Mouse (Mus musculus): ENCODE measurements around the gene Senp5. TPM values are rescaled to one million over a fixed set of nuclear protein-coding genes. Genes with fewer than 3 reads are reported as not detected.
"Not testable (repeated sequence)": the region's sequence is repeated elsewhere in the genome, so short reads cannot be mapped to it uniquely, and the experiment has no call there.

Gene Senp5
- polyA plus RNA-seq, 1 experiment, result 5.5 TPM

DNA sequence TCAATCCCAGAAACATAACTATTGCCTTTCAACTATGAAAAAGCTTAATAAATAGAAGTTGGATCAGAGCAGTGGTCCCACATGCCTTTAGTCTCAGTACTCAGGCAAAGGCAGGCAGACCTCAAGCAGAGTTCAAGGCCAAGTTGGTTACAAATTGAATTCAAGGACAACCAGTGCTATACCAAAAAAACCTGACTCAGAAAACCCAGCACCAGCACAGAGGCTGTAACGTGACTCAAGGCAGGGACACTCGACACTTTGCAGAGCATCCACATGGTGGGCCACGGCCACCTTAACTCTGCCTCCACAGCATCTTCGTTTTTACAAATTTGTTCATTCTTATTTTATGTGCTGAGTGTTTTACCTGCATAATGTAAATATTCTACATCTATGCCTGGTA lies 27.8 kb downstream of the Senp5 start:
- Histone ChIP-seq H3K4me1 (ENCODE audit: control insufficient read depth, insufficient read depth, low read length) (no peaks in the 10 kb centered on the region), H3K36me3 (ENCODE audit: control insufficient read depth, insufficient read depth, low read length) (peaks cover 2% of the 10 kb centered on the region), H3K27ac (ENCODE audit: insufficient read depth, low read depth, low read length) (no peak overlapping the region), H3K4me3 (ENCODE audit: insufficient read depth, low read depth, low read length) (no peak overlapping the region), H3K27me3 (replicated peaks; ENCODE audit: control insufficient read depth, insufficient read depth, low read length) (no peaks in the 10 kb centered on the region)
- DNase-seq, result no peak
- no peak for TF ChIP-seq POLR2A (IDR thresholded peaks at IDR 0.05; ENCODE audit: low read depth, low read length)
- no peak for TF ChIP-seq CTCF (conservative IDR thresholded peaks at IDR 0.05; ENCODE audit: insufficient read depth, insufficient read length, low read depth, low read length)
- 87% methylated on average over 4 of the region's 4 CpGs for WGBS

DNA sequence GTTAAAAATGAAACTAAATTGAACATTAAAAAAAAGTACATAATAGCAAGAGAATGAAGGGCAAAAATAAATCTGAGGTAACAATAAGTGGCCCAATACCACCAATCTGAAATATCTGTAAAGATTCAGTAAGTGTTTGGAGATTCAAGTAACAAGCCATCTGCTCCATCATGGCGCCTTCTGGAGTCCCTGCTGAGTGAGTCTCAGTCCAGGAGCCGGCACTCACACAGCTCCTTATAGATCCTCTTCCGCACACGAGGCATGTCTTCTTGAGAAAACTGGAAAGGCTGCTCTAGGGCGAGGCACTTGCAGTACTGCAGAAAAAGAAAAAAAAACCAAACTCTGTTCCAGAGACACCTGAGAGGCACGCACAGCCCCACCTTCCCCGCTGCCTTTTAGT lies 39.9 kb downstream of the Senp5 start:
- Histone ChIP-seq H3K36me3 (ENCODE audit: control insufficient read depth, insufficient read depth, low read length) (peaks cover 1% of the 10 kb centered on the region), H3K27ac (ENCODE audit: insufficient read depth, low read depth, low read length) (no peak overlapping the region), H3K4me1 (ENCODE audit: control insufficient read depth, insufficient read depth, low read length) (no peaks in the 10 kb centered on the region), H3K27me3 (replicated peaks; ENCODE audit: control insufficient read depth, insufficient read depth, low read length) (no peaks in the 10 kb centered on the region), H3K4me3 (ENCODE audit: insufficient read depth, low read depth, low read length) (no peak overlapping the region)
- no peak for TF ChIP-seq CTCF (conservative IDR thresholded peaks at IDR 0.05; ENCODE audit: insufficient read depth, insufficient read length, low read depth, low read length)
- no peak for TF ChIP-seq POLR2A (IDR thresholded peaks at IDR 0.05; ENCODE audit: low read depth, low read length)
- DNase-seq, result no peak
- 91% methylated on average over 7 of the region's 7 CpGs for WGBS

DNA sequence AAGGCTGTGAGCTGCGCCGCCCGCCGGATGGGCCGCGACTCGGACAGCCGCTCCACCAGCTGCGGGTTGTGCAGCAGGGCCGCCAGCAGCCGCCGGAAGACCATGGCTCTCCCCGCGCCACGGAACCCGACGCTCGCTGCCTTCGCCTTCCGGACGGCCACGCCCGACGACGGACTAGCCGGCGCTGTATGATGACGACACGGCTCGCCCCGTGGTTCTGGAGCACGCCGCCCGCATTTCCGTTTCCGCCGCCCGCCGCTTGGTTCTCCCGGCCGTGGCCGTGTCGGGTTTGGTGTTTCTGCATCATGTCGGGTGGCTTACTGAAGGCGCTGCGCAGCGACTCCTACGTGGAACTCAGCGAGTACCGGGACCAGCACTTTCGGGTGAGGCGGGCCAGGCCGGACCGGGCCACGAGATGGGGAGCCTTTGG lies 54.7 kb downstream of the Senp5 start, which contains the start of the genes 0610012G03Rik and Ncbp2:
Gene 0610012G03Rik, minus strand, starts transcription at position 150 of the 430 bp plus-strand sequence.
Gene Ncbp2, plus strand, starts transcription at position 169 of the 430 bp plus-strand sequence.
- TF ChIP-seq POLR2A (IDR thresholded peaks at IDR 0.05; ENCODE audit: low read depth, low read length), result no peak
- no peak for TF ChIP-seq CTCF (conservative IDR thresholded peaks at IDR 0.05; ENCODE audit: insufficient read depth, insufficient read length, low read depth, low read length)
- Histone ChIP-seq H3K4me3 (ENCODE audit: insufficient read depth, low read depth, low read length) (peak within 1 kb of the TSS; percentile 96), H3K27ac (ENCODE audit: insufficient read depth, low read depth, low read length) (peak within 1 kb of the TSS; percentile 91), H3K27me3 (replicated peaks; ENCODE audit: control insufficient read depth, insufficient read depth, low read length) (no peaks in the 10 kb centered on the region), H3K36me3 (ENCODE audit: control insufficient read depth, insufficient read depth, low read length) (no peaks in the 10 kb centered on the region), H3K4me1 (ENCODE audit: control insufficient read depth, insufficient read depth, low read length) (peaks cover 2% of the 10 kb centered on the region; the same call in 1 of the 2 replicates)
- under 1% methylated on average over 55 of the region's 55 CpGs for WGBS
- peak; percentile 97 for DNase-seq

- H3K27me3 ChIP-seq (replicated peaks; ENCODE audit: control insufficient read depth, insufficient read depth, low read length), result no peaks in the 10 kb centered on the region
- TF ChIP-seq POLR2A (IDR thresholded peaks at IDR 0.05; ENCODE audit: low read depth, low read length) (no peak), CTCF (conservative IDR thresholded peaks at IDR 0.05; ENCODE audit: insufficient read depth, insufficient read length, low read depth, low read length) (no peak)
- H3K27ac ChIP-seq (ENCODE audit: insufficient read depth, low read depth, low read length), result peak overlapping the region; percentile 91
- DNase-seq, result no peak
- H3K36me3 ChIP-seq (ENCODE audit: control insufficient read depth, insufficient read depth, low read length), result no peaks in the 10 kb centered on the region
- under 1% methylated on average over 38 of the region's 38 CpGs for WGBS
- peaks cover 2% of the 10 kb centered on the region; the same call in 1 of the 2 replicates for H3K4me1 ChIP-seq (ENCODE audit: control insufficient read depth, insufficient read depth, low read length)
- H3K4me3 ChIP-seq (ENCODE audit: insufficient read depth, low read depth, low read length), result peak overlapping the region; percentile 96
These were observed 55.2 kb downstream of the Senp5 start for GRCm38 (mm10) chr16:31947901-31948316.

DNA sequence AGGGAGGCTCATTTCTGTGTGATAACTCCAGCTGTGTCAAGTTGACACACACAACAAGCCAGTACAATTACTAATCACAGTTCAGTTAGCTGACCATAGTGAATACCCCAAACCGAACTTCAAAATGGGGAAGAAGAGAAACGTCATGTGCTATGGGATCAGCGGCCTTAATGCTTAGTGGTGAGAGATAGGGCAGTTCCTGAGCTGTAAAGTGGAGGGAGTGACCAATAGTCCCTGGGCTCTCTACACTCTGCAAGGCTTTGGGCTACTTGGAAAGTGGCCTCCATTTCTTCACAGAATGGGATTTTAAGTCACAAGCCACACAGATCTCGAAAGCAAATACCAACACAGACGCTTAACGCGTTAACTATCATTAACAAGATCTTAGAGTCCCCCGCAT lies 55.8 kb downstream of the Senp5 start:
- no peak overlapping the region for H3K27ac ChIP-seq (ENCODE audit: insufficient read depth, low read depth, low read length)
- peaks cover 2% of the 10 kb centered on the region; the same call in 1 of the 2 replicates for H3K4me1 ChIP-seq (ENCODE audit: control insufficient read depth, insufficient read depth, low read length)
- WGBS, result 21% methylated on average over 8 of the region's 8 CpGs
- no peak for DNase-seq
- TF ChIP-seq POLR2A (IDR thresholded peaks at IDR 0.05; ENCODE audit: low read depth, low read length) (no peak), CTCF (conservative IDR thresholded peaks at IDR 0.05; ENCODE audit: insufficient read depth, insufficient read length, low read depth, low read length) (no peak)
- peak overlapping the region; percentile 96 for H3K4me3 ChIP-seq (ENCODE audit: insufficient read depth, low read depth, low read length)
- H3K27me3 ChIP-seq (replicated peaks; ENCODE audit: control insufficient read depth, insufficient read depth, low read length), result no peaks in the 10 kb centered on the region
- H3K36me3 ChIP-seq (ENCODE audit: control insufficient read depth, insufficient read depth, low read length), result no peaks in the 10 kb centered on the region

GRCm38 (mm10) chr16:31945986-31946385 lies 57.1 kb downstream of the Senp5 start:
- not testable (repeated sequence) for H3K27ac ChIP-seq (ENCODE audit: insufficient read depth, low read depth, low read length); DNase-seq; H3K36me3 ChIP-seq (ENCODE audit: control insufficient read depth, insufficient read depth, low read length); H3K4me1 ChIP-seq (ENCODE audit: control insufficient read depth, insufficient read depth, low read length); H3K27me3 ChIP-seq (replicated peaks; ENCODE audit: control insufficient read depth, insufficient read depth, low read length); H3K4me3 ChIP-seq (ENCODE audit: insufficient read depth, low read depth, low read length)
- 86% methylated on average over 6 of the region's 6 CpGs for WGBS

DNA sequence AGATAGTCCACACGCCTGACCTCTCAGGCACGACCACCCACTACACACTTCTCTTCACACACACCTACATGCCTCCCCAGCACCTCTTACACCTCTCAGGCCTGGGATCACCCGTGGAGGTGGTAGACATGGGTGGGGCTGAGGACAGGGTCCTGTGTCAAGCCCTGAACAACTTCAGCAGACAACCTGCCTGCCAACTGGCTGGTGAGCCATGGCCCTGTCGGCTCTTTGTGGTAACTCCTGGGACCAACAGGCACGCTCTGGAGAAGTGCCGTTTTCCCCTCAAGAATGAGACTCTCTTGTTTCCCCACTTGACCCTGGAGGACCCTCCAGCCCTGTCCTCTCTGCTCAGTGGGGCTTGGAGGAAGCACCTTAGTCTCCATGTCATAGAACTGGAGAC lies 57.7 kb downstream of the Senp5 start:
- TF ChIP-seq POLR2A (IDR thresholded peaks at IDR 0.05; ENCODE audit: low read depth, low read length), result no peak
- TF ChIP-seq CTCF (conservative IDR thresholded peaks at IDR 0.05; ENCODE audit: insufficient read depth, insufficient read length, low read depth, low read length), result no peak
- H3K27ac ChIP-seq (ENCODE audit: insufficient read depth, low read depth, low read length), result no peak overlapping the region
- H3K4me1 ChIP-seq (ENCODE audit: control insufficient read depth, insufficient read depth, low read length), result peaks cover 2% of the 10 kb centered on the region; the same call in 1 of the 2 replicates
- no peaks in the 10 kb centered on the region for H3K27me3 ChIP-seq (replicated peaks; ENCODE audit: control insufficient read depth, insufficient read depth, low read length)
- no peak for DNase-seq
- H3K4me3 ChIP-seq (ENCODE audit: insufficient read depth, low read depth, low read length), result no peak overlapping the region
- 84% methylated on average over 6 of the region's 6 CpGs for WGBS
- no peaks in the 10 kb centered on the region for H3K36me3 ChIP-seq (ENCODE audit: control insufficient read depth, insufficient read depth, low read length)
